Mouse (Mus musculus) olfactory bulb, adult 2 months (tissue): ENCODE data around the gene Atp11c.

Experiments used
- CTCF ChIP-seq: fragments of 200-500 bp; IDR thresholded peaks from 2 replicates; pipeline ENCODE4 v1.5.1; 2012; ENCODE audit warnings: low read depth, mild to moderate bottlenecking, low read length, moderate library complexity; ENCODE audit not compliant: insufficient read depth
- POLR2A ChIP-seq: fragments of 200-500 bp; IDR thresholded peaks from 2 replicates; pipeline ENCODE4 v1.6.1; 2012; ENCODE audit warnings: mild to moderate bottlenecking, low read depth, low read length, moderate library complexity; ENCODE audit not compliant: insufficient read depth

DNA sequence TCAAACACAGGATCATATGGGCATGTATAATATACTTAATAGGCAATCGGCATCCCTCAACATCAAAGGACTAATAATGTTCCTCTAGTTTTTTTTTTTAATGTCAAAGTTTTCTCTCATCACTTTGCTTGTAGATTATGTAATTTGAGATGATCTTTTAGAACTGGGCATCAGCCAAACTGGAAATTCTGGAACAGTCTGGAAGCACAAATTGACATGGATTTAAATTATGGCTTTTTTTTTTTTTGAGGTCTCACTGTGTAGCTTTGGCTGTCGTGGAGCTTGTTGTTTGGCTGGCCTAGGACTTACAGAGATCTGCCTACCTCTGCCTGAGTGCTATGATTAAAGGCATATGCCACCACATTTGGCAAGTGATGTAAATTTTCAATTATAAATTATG, 210.8 kb downstream of the Atp11c start:
- TF ChIP-seq POLR2A = no peak
- TF ChIP-seq CTCF = no peak
